Mouse (Mus musculus): ENCODE data around the gene Trpm7. TPM values are rescaled to one million over a fixed set of nuclear protein-coding genes. Genes with fewer than 3 reads are reported as not detected.

Trpm7 gene
- polyA plus RNA-seq, 1 experiment, result 5.9 TPM

- no peaks in the 10 kb centered on the region for H3K79me2 ChIP-seq (ENCODE audit: control insufficient read depth, insufficient read depth)
- no peak overlapping the region for H3K4me2 ChIP-seq (ENCODE audit: low read depth)
- peaks cover 26% of the 10 kb centered on the region for H3K36me3 ChIP-seq (ENCODE audit: control insufficient read depth, insufficient read depth)
- TF ChIP-seq SRF (IDR thresholded peaks at IDR 0.05; ENCODE audit: control insufficient read depth, insufficient read length, low read depth), result no peak
- no peak for TF ChIP-seq REST (IDR thresholded peaks at IDR 0.05; ENCODE audit: insufficient read depth, insufficient read length)
- no peak for TF ChIP-seq CEBPB (IDR thresholded peaks at IDR 0.05; ENCODE audit: insufficient read depth, poor library complexity, severe bottlenecking)
- TF ChIP-seq TCF12 (IDR thresholded peaks at IDR 0.05; ENCODE audit: insufficient read depth, poor library complexity, severe bottlenecking), result no peak
- TF ChIP-seq MYOD1 (IDR thresholded peaks at IDR 0.05; ENCODE audit: control insufficient read depth in 1 of 3, insufficient read length in 2 of 3, low read depth in 2 of 3), result no peak
- no peak for TF ChIP-seq MAX (IDR thresholded peaks at IDR 0.05; ENCODE audit: low read depth)
- no peak for TF ChIP-seq POLR2A (IDR thresholded peaks at IDR 0.05; ENCODE audit: insufficient read length, low read depth)
- TF ChIP-seq E2F4 (IDR thresholded peaks at IDR 0.05; ENCODE audit: insufficient read depth), result no peak
- TF ChIP-seq TCF3 (IDR thresholded peaks at IDR 0.05; ENCODE audit: insufficient read length, low read depth), result no peak
- no peak for TF ChIP-seq MYOG (IDR thresholded peaks at IDR 0.05; ENCODE audit: control insufficient read depth in 1 of 3, insufficient read depth in 1 of 3, insufficient read length in 2 of 3, low read depth in 2 of 3)
- TF ChIP-seq POLR2AphosphoS2 (IDR thresholded peaks at IDR 0.05; ENCODE audit: insufficient read length, low read depth), result no peak
- TF ChIP-seq USF1 (IDR thresholded peaks at IDR 0.05; ENCODE audit: low read depth), result no peak
- H3K4me3 ChIP-seq, result no peak overlapping the region
- H3K27me3 ChIP-seq (ENCODE audit: control insufficient read depth, insufficient read depth, insufficient read length), result no peaks in the 10 kb centered on the region
- H3ac ChIP-seq (ENCODE audit: control insufficient read depth, insufficient read length), result no peak overlapping the region
These were observed 83.4 kb downstream of the Trpm7 start for GRCm38 (mm10) chr2:126792611-126793010.

GRCm38 (mm10) chr2:126787721-126788342 is 88.2 kb downstream of the Trpm7 start:
- peaks cover 12% of the 10 kb centered on the region for H3K36me3 ChIP-seq (ENCODE audit: control insufficient read depth, insufficient read depth)
- H3ac ChIP-seq (ENCODE audit: control insufficient read depth, insufficient read length), result no peak overlapping the region
- no peak overlapping the region for H3K4me3 ChIP-seq
- H3K4me2 ChIP-seq (ENCODE audit: low read depth), result no peak overlapping the region
- TF ChIP-seq E2F4 (IDR thresholded peaks at IDR 0.05; ENCODE audit: insufficient read depth) (no peak), REST (IDR thresholded peaks at IDR 0.05; ENCODE audit: insufficient read depth, insufficient read length) (no peak), TCF3 (IDR thresholded peaks at IDR 0.05; ENCODE audit: insufficient read length, low read depth) (no peak), POLR2AphosphoS2 (IDR thresholded peaks at IDR 0.05; ENCODE audit: insufficient read length, low read depth) (peak; percentile 13), MYOG (IDR thresholded peaks at IDR 0.05; ENCODE audit: control insufficient read depth in 1 of 3, insufficient read depth in 1 of 3, insufficient read length in 2 of 3, low read depth in 2 of 3) (no peak), POLR2A (IDR thresholded peaks at IDR 0.05; ENCODE audit: insufficient read length, low read depth) (no peak), TCF12 (IDR thresholded peaks at IDR 0.05; ENCODE audit: insufficient read depth, poor library complexity, severe bottlenecking) (no peak), CEBPB (IDR thresholded peaks at IDR 0.05; ENCODE audit: insufficient read depth, poor library complexity, severe bottlenecking) (no peak), MAX (IDR thresholded peaks at IDR 0.05; ENCODE audit: low read depth) (no peak)
- no peaks in the 10 kb centered on the region for H3K79me2 ChIP-seq (ENCODE audit: control insufficient read depth, insufficient read depth)
- H3K27me3 ChIP-seq (ENCODE audit: control insufficient read depth, insufficient read depth, insufficient read length), result no peaks in the 10 kb centered on the region

DNA sequence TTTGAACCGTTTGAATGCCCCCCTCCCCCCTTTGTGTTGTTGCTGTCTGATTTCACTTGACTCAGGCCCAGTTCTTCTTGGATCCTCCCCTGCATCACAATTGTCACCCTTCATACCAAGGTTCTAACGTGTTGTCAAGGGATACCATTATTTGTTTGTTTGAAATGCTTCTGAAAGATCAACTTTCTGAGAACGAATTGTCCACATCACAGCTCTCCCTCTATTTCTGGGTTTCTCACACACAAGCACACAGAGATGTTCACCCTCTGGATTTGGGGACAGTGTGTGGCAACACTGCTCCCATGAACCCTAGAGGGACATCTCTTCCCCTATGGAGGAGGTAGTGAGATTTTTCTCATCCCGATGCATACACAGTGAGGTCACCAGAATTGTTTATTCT is 92.7 kb downstream of the Trpm7 start, which contains the start of gene Usp50:
Usp50 (minus strand) TSS at position 101 of the 400 bp plus-strand sequence.
- Histone ChIP-seq H3K27me3 (ENCODE audit: control insufficient read depth, insufficient read depth, insufficient read length) (no peaks in the 10 kb centered on the region), H3K4me3 (no peak within 1 kb of the TSS), H3ac (ENCODE audit: control insufficient read depth, insufficient read length) (no peak within 1 kb of the TSS), H3K4me2 (ENCODE audit: low read depth) (no peak within 1 kb of the TSS), H3K36me3 (ENCODE audit: control insufficient read depth, insufficient read depth) (no peaks in the 10 kb centered on the region), H3K79me2 (ENCODE audit: control insufficient read depth, insufficient read depth) (no peaks in the 10 kb centered on the region)
- TF ChIP-seq MAX (IDR thresholded peaks at IDR 0.05; ENCODE audit: low read depth) (no peak), TCF12 (IDR thresholded peaks at IDR 0.05; ENCODE audit: insufficient read depth, poor library complexity, severe bottlenecking) (no peak), POLR2AphosphoS2 (IDR thresholded peaks at IDR 0.05; ENCODE audit: insufficient read length, low read depth) (no peak), REST (IDR thresholded peaks at IDR 0.05; ENCODE audit: insufficient read depth, insufficient read length) (no peak), E2F4 (IDR thresholded peaks at IDR 0.05; ENCODE audit: insufficient read depth) (no peak), CEBPB (IDR thresholded peaks at IDR 0.05; ENCODE audit: insufficient read depth, poor library complexity, severe bottlenecking) (no peak), USF1 (IDR thresholded peaks at IDR 0.05; ENCODE audit: low read depth) (no peak), MYOD1 (IDR thresholded peaks at IDR 0.05; ENCODE audit: control insufficient read depth in 1 of 3, insufficient read length in 2 of 3, low read depth in 2 of 3) (no peak), SRF (IDR thresholded peaks at IDR 0.05; ENCODE audit: control insufficient read depth, insufficient read length, low read depth) (no peak), TCF3 (IDR thresholded peaks at IDR 0.05; ENCODE audit: insufficient read length, low read depth) (no peak), MYOG (IDR thresholded peaks at IDR 0.05; ENCODE audit: control insufficient read depth in 1 of 3, insufficient read depth in 1 of 3, insufficient read length in 2 of 3, low read depth in 2 of 3) (no peak)

DNA sequence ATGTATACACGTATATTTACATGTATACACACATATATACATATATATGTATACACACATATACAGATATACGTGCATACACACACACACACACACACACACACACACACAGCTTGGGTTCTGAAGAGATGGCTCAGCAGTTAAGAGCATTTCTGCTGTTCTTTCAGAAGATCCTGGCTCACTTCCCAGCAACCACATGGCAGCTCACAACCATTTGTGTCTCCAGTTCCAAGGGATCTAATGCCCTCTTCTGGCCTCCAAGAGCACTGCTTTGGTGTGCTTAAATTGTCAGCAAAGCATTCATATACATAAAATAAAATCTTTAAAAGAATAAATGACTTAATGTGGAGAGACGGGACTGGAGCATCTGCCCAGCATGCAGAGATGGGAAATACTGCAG is 93.6 kb downstream of the Trpm7 start:
- H3K4me2 ChIP-seq (ENCODE audit: low read depth), result no peak overlapping the region
- TF ChIP-seq USF1 (IDR thresholded peaks at IDR 0.05; ENCODE audit: low read depth) (peak; percentile 43), CEBPB (IDR thresholded peaks at IDR 0.05; ENCODE audit: insufficient read depth, poor library complexity, severe bottlenecking) (no peak), MAX (IDR thresholded peaks at IDR 0.05; ENCODE audit: low read depth) (no peak), TCF12 (IDR thresholded peaks at IDR 0.05; ENCODE audit: insufficient read depth, poor library complexity, severe bottlenecking) (no peak)
- no peak overlapping the region for H3K4me3 ChIP-seq
- no peaks in the 10 kb centered on the region for H3K79me2 ChIP-seq (ENCODE audit: control insufficient read depth, insufficient read depth)
- no peaks in the 10 kb centered on the region for H3K36me3 ChIP-seq (ENCODE audit: control insufficient read depth, insufficient read depth)
- H3ac ChIP-seq (ENCODE audit: control insufficient read depth, insufficient read length), result no peak overlapping the region
- H3K27me3 ChIP-seq (ENCODE audit: control insufficient read depth, insufficient read depth, insufficient read length), result no peaks in the 10 kb centered on the region

GRCm38 (mm10) chr2:126781478-126781877 is 94.6 kb downstream of the Trpm7 start:
- no peak for TF ChIP-seq MAX (IDR thresholded peaks at IDR 0.05; ENCODE audit: low read depth)
- TF ChIP-seq USF1 (IDR thresholded peaks at IDR 0.05; ENCODE audit: low read depth), result no peak
- Histone ChIP-seq H3K4me3 (no peak overlapping the region), H3K36me3 (ENCODE audit: control insufficient read depth, insufficient read depth) (no peaks in the 10 kb centered on the region), H3ac (ENCODE audit: control insufficient read depth, insufficient read length) (no peak overlapping the region), H3K27me3 (ENCODE audit: control insufficient read depth, insufficient read depth, insufficient read length) (no peaks in the 10 kb centered on the region), H3K4me2 (ENCODE audit: low read depth) (no peak overlapping the region), H3K79me2 (ENCODE audit: control insufficient read depth, insufficient read depth) (no peaks in the 10 kb centered on the region)

Data from myocyte (in vitro differentiated cells).